Mouse (Mus musculus): ENCODE results near the gene Igflr1.

DNA sequence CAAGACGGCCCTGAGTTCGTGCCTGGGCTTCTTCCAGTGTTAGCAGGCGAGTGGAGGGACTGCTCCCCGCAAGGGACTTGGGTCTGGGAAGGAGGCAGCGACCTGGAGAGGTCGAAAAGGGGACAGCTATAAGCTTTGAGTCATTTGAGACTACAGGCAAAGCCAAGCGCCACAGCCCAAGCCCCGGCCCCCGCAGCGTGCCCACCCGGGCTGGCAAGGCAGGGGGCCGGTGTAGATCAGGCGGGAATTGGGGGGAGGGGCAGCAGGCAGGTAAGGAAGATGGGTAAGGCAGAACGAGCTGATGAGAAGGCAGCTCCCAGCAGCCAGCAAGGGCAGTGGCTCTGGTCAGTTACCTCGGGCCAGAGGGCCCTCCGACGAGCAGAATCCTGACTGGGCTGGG lies 38.8 kb upstream of the Igflr1 start:
- TF ChIP-seq CTCF (IDR thresholded peaks at IDR 0.05; ENCODE audit: extremely low read depth, insufficient read depth, insufficient read length, insufficient replicate concordance), result no peak
- TF ChIP-seq POLR2A (IDR thresholded peaks at IDR 0.05; ENCODE audit: low read depth, low read length), result no peak

Measured in spleen, adult 2 months (tissue).